Mouse (Mus musculus) liver, postnatal 0 days (tissue): Measurements from ENCODE around the gene Tesk2. TPM values are rescaled to one million over a fixed set of nuclear protein-coding genes. Genes with fewer than 3 reads are reported as not detected.
"Not testable (repeated sequence)": the region's sequence is repeated elsewhere in the genome, so short reads cannot be mapped to it uniquely, and the experiment has no call there.

Source experiments
- ATAC-seq: fragments of 200-750 bp; cut with Nextera tagmentation; 2 replicates; pipeline ENCODE4 v1.8.0; 2017; ENCODE audit warnings: mild to moderate bottlenecking, moderate library complexity
- DNase-seq: peaks from one replicate; pipeline ENCODE4 v3.0.0-alpha.2; 2016
- H3K27ac ChIP-seq: fragments of 300-500 bp; sonication (generic); 2 replicates; pipeline ENCODE4 v1.5.1; 2014; ENCODE audit warnings: antibody characterized with exemption, moderate library complexity, mild to moderate bottlenecking, low read depth
- H3K27me3 ChIP-seq: fragments of 300-500 bp; sonication (generic); 2 replicates; pipeline ENCODE4 v1.6.1; 2014; ENCODE audit warnings: low read length, control low read depth, mixed read lengths; ENCODE audit not compliant: insufficient read depth
- H3K36me3 ChIP-seq: fragments of 300-500 bp; sonication (generic); replicated peaks from 2 replicates; pipeline ENCODE4 v1.6.1; 2014; ENCODE audit warnings: mild to moderate bottlenecking, control low read depth, low read length, moderate library complexity, mixed read lengths; ENCODE audit not compliant: insufficient read depth
- H3K4me1 ChIP-seq: fragments of 300-500 bp; sonication (generic); 2 replicates; pipeline ENCODE4 v1.6.1; 2014; ENCODE audit warnings: antibody characterized with exemption, mild to moderate bottlenecking, control low read depth; ENCODE audit not compliant: insufficient read depth
- H3K4me2 ChIP-seq: fragments of 300-500 bp; sonication (generic); 2 replicates; pipeline ENCODE4 v1.6.1; 2014; ENCODE audit warnings: low read depth, mild to moderate bottlenecking, low read length, moderate library complexity, mixed read lengths
- H3K4me3 ChIP-seq: fragments of 300-500 bp; sonication (generic); 2 replicates; pipeline ENCODE4 v1.5.1; 2014; ENCODE audit warnings: low read depth, low read length
- H3K9ac ChIP-seq: fragments of 300-500 bp; sonication (generic); replicated peaks from 2 replicates; pipeline ENCODE4 v1.6.1; 2014; ENCODE audit warnings: mild to moderate bottlenecking, moderate library complexity
- H3K9me3 ChIP-seq: fragments of 300-500 bp; sonication (generic); 2 replicates; pipeline ENCODE4 v1.6.1; 2016; ENCODE audit warnings: mild to moderate bottlenecking, control low read depth, low read length, mixed read lengths
- CTCF ChIP-seq: sonication (generic); IDR thresholded peaks from 2 replicates; pipeline ENCODE4 v1.5.1; 2016; ENCODE audit warnings: antibody characterized with exemption, low read depth
- EP300 ChIP-seq: IDR thresholded peaks from 2 replicates; pipeline ENCODE4 v1.6.1; 2016; ENCODE audit warnings: antibody characterized with exemption, low read depth, mild to moderate bottlenecking
- WGBS: fragments of 180-500 bp; shearing (Covaris S2); extraction: QIAGEN DNeasy Blood & Tissue Kit; methylation state at CpG from one replicate; pipeline ENCODE4 v1.1.7; 2014; ENCODE audit not compliant: insufficient replicate concordance; 5-methylcytosine and 5-hydroxymethylcytosine counted together
- polyA plus RNA-seq: library from polyadenylated mRNA; unstranded; fragments of >200 nt; fragmentation: Nextera tagmentation; extraction: Ambion mirVana; gene quantifications from 2 replicates; pipeline ENCODE4 v1.2.1, GENCODE M21; 2015

Gene Tesk2
- polyA plus RNA-seq, 1 experiment from 2014 or later = 5.8 TPM

DNA sequence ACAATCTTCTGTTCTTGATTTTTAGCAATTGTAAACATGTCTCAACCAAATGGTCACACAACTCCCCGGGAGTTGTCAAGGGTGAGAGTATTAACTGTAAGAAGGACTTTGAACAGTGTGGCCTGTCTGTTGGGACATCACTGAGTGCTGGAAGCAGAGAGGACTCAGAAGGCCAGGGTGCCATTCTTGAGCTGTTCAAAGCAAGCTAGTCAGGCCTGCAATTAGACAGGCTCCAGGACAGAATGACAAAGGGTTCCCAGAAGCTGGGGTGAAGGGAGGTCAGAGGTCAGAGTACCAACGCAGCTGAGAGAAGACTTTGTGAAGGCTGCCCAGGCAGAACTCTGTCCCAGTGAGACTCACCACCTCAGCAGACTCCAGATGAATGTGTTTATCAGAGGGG, 118.3 kb downstream of the Tesk2 start:
- DNase-seq = no peak
- Histone ChIP-seq H3K4me2 (no peak overlapping the region), H3K4me1 (no peaks in the 10 kb centered on the region), H3K27me3 (no peaks in the 10 kb centered on the region), H3K27ac (no peak overlapping the region), H3K9ac (no peak overlapping the region), H3K36me3 (no peaks in the 10 kb centered on the region), H3K9me3 (no peaks in the 10 kb centered on the region), H3K4me3 (no peak overlapping the region)
- no peak for ATAC-seq
- TF ChIP-seq CTCF (no peak), EP300 (no peak)
- WGBS = 42% methylated on average over 2 of the region's 2 CpGs

DNA sequence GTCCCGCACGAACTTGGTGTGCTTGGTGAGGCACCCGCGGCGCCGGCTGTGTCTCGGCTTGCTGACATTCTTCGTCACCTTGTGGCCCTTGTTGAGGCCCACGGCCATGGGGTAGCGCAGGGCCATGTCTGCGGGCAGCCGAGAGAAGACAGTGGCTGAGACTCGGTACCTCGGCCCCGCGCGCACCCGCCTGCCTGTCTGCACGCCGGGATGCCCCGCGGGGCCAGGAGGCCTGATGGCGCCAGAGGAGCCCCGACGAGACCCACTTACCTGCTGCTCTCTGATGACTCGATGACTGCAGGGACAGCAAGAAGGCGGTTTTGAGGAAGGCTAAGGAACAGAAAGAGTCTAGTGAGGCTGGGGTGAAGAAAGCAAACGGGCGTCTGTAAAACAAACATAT, 119.3 kb downstream of the Tesk2 start:
- H3K9ac ChIP-seq, H3K27ac ChIP-seq, H3K36me3 ChIP-seq, H3K4me1 ChIP-seq, H3K27me3 ChIP-seq, H3K4me3 ChIP-seq, H3K9me3 ChIP-seq, H3K4me2 ChIP-seq, DNase-seq, ATAC-seq: not testable (repeated sequence)
- 33% methylated on average over 19 of the region's 29 CpGs for WGBS

DNA sequence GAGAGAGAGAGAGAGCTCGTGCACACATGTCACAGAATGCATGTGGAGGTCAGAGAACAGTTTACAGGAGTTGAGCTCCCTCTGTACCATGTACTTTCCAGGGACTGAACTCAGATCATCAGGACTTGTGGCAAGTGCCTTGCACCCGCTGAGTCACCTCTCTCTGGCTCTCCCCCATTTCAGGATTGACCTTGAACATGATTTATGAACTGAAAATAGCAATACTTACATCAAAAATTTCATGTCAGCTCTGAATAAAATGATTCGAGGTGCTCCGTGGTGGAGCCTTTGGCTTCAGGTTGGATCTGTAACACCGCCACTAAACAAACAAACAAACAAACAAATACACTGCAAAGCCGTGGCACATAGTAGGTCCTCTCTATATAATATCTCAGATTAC, 120.1 kb downstream of the Tesk2 start:
- no peak for DNase-seq
- Histone ChIP-seq H3K4me3 (no peak overlapping the region), H3K4me2 (no peak overlapping the region), H3K36me3 (no peaks in the 10 kb centered on the region), H3K27me3 (no peaks in the 10 kb centered on the region), H3K27ac (no peak overlapping the region), H3K9me3 (peaks cover 3% of the 10 kb centered on the region; the same call in 1 of the 2 replicates), H3K4me1 (no peaks in the 10 kb centered on the region), H3K9ac (no peak overlapping the region)
- no peak for TF ChIP-seq CTCF
- no peak for TF ChIP-seq EP300
- no peak for ATAC-seq
- 80% methylated on average over 6 of the region's 6 CpGs for WGBS

DNA sequence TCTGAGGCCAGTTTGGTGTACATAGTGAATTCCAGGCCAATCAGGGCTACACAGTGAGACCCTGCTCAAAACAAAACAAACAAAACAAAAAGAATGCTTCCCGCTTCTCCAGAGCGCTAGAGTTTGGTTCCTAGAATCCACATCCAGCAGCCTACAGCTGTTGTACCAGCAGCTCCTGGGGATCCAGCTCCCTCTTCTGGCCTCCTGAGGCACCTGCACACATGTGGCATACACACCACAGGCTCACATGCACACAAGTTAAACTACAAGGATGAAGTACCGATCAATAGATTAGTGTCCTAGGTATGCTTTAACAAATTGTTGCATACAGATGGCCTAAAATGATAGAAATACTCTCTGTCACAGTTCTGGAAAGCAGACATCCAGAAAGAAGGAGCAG, 123.6 kb downstream of the Tesk2 start:
- H3K27ac ChIP-seq = no peak overlapping the region
- no peak overlapping the region for H3K4me2 ChIP-seq
- H3K27me3 ChIP-seq = no peaks in the 10 kb centered on the region
- DNase-seq (no peak), ATAC-seq (no peak)
- no peaks in the 10 kb centered on the region for H3K4me1 ChIP-seq
- no peaks in the 10 kb centered on the region for H3K36me3 ChIP-seq
- H3K9me3 ChIP-seq = peaks cover 3% of the 10 kb centered on the region; the same call in 1 of the 2 replicates
- 87% methylated on average over 3 of the region's 3 CpGs for WGBS
- no peak overlapping the region for H3K9ac ChIP-seq
- no peak for TF ChIP-seq EP300
- TF ChIP-seq CTCF = no peak
- H3K4me3 ChIP-seq = no peak overlapping the region

DNA sequence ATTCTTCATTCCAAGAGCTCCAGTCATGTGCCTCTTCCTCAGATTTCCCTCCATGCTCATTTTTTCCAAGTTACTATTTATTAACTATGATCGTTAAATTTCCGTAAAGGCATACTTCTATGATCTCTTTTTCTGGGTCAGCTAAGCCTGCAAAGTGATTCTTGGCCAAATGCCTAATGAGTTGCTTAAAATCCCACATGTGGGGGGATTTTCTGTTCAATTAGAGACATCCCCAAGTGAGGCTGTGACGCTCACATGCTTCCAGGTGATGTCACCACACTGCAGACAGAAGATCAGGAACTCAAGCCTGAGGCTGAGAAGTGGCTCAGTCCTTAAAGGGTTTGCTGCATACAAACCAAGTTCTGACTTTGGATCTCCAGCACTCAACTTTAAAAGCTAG, 129.2 kb downstream of the Tesk2 start:
- Histone ChIP-seq H3K4me3 (no peak overlapping the region), H3K27me3 (no peaks in the 10 kb centered on the region; the same call in 1 of the 2 replicates), H3K9me3 (no peaks in the 10 kb centered on the region), H3K4me1 (no peaks in the 10 kb centered on the region), H3K4me2 (no peak overlapping the region), H3K36me3 (no peaks in the 10 kb centered on the region), H3K9ac (no peak overlapping the region), H3K27ac (no peak overlapping the region)
- WGBS = 80% methylated on average over 3 of the region's 3 CpGs
- TF ChIP-seq EP300 = no peak
- TF ChIP-seq CTCF = no peak
- ATAC-seq = no peak
- DNase-seq = no peak

DNA sequence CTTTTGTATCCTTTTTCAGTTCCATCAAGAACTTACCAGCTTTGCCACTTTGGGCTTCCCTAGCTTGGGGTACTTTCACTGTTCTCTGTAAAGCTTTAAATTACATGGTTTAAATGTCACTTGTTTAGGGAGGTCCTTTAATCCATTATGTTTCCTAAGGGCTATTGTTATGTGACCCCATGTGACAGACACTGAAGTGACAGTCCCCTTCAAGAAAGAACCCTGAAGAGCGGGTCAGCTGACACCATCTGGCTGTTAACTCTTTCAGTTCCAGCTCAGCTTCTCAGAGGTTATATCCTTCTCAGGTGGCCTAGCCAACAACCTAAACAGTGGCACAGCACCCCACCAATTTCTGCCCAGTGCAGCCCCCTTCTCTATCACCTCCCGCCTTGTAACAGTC, 133.5 kb downstream of the Tesk2 start:
- Histone ChIP-seq H3K9ac (no peak overlapping the region), H3K4me2 (no peak overlapping the region), H3K27ac (no peak overlapping the region), H3K27me3 (no peaks in the 10 kb centered on the region; the same call in 1 of the 2 replicates), H3K4me1 (no peaks in the 10 kb centered on the region), H3K9me3 (no peaks in the 10 kb centered on the region), H3K4me3 (no peak overlapping the region), H3K36me3 (no peaks in the 10 kb centered on the region)
- no peak for TF ChIP-seq CTCF
- no peak for TF ChIP-seq EP300
- 27% methylated on average over 2 of the region's 2 CpGs for WGBS
- no peak for DNase-seq
- no peak for ATAC-seq

Other genes with a start within 250 kb of the Tesk2 start
- 8.1 and 9.1 TPM in 2 replicates for gene Ipp, start 213.4 kb upstream of the Tesk2 start, polyA plus RNA-seq
- gene Tmem69, start 165.0 kb upstream of the Tesk2 start, polyA plus RNA-seq = 16.5 and 17.2 TPM in 2 replicates
- gene Gpbp1l1, start 163.3 kb upstream of the Tesk2 start, polyA plus RNA-seq = 14.0 and 16.2 TPM in 2 replicates
- gene Ccdc17, start 124.3 kb upstream of the Tesk2 start, polyA plus RNA-seq = 2.9 TPM in 2 replicates
- gene Nasp, start 93.0 kb upstream of the Tesk2 start, polyA plus RNA-seq = 30.0 and 30.6 TPM in 2 replicates
- gene Akr1a1, start 69.3 kb upstream of the Tesk2 start, polyA plus RNA-seq = 320 and 321 TPM in 2 replicates
- gene Prdx1, start 35.4 kb upstream of the Tesk2 start, polyA plus RNA-seq = 2,167 and 2,192 TPM in 2 replicates
- 10.8 and 10.9 TPM in 2 replicates for gene Mmachc, start 12.5 kb upstream of the Tesk2 start, polyA plus RNA-seq
- gene Ccdc163, start 12.4 kb upstream of the Tesk2 start, polyA plus RNA-seq = 6.1 and 8.4 TPM in 2 replicates
- 9.2 and 9.3 TPM in 2 replicates for gene Toe1, start 86.7 kb downstream of the Tesk2 start, polyA plus RNA-seq
- gene Mutyh, start 86.8 kb downstream of the Tesk2 start, polyA plus RNA-seq = 1.4 and 1.7 TPM in 2 replicates
- gene Hpdl, start 100.8 kb downstream of the Tesk2 start, polyA plus RNA-seq = 0.22 TPM in 1 of 2 replicates, not detected in the other
- 0.06 TPM in 2 replicates for gene Zswim5, start 156.4 kb downstream of the Tesk2 start, polyA plus RNA-seq